Mouse (Mus musculus) lung, postnatal 0 days (tissue): ENCODE results near the gene Cfap73. TPM values are rescaled to one million over a fixed set of nuclear protein-coding genes. Genes with fewer than 3 reads are reported as not detected.

Experiments
- ATAC-seq: fragments of 200-750 bp; cut with Nextera tagmentation; 2 replicates; pipeline ENCODE4 v1.8.0; 2017; ENCODE audit warnings: moderate library complexity
- DNase-seq: peaks from one replicate; pipeline ENCODE4 v3.0.0-alpha.2; 2016; ENCODE audit warnings: low spot score
- H3K27ac ChIP-seq: fragments of 300-500 bp; sonication (generic); 2 replicates; pipeline ENCODE4 v1.5.1; 2014; ENCODE audit warnings: antibody characterized with exemption, mild to moderate bottlenecking, low read length, mixed read lengths
- H3K27me3 ChIP-seq: fragments of 300-500 bp; sonication (generic); replicated peaks from 2 replicates; pipeline ENCODE4 v1.6.1; 2014; ENCODE audit warnings: low read length, mixed read lengths; ENCODE audit not compliant: insufficient read depth
- H3K36me3 ChIP-seq: fragments of 300-500 bp; sonication (generic); 2 replicates; pipeline ENCODE4 v1.6.1; 2014; ENCODE audit warnings: low read length, mixed read lengths; ENCODE audit not compliant: insufficient read depth
- H3K4me1 ChIP-seq: fragments of 300-500 bp; sonication (generic); 2 replicates; pipeline ENCODE4 v1.6.1; 2014; ENCODE audit warnings: antibody characterized with exemption, low read depth, low read length, mixed read lengths; ENCODE audit not compliant: insufficient read depth
- H3K4me2 ChIP-seq: fragments of 300-500 bp; sonication (generic); replicated peaks from 2 replicates; pipeline ENCODE4 v1.6.1; 2014; ENCODE audit warnings: low read depth, mild to moderate bottlenecking, low read length, moderate library complexity, mixed read lengths
- H3K4me3 ChIP-seq: fragments of 300-500 bp; sonication (generic); 2 replicates; pipeline ENCODE4 v1.5.1; 2014; ENCODE audit warnings: low read depth, low read length
- H3K9ac ChIP-seq: fragments of 300-500 bp; sonication (generic); replicated peaks from 2 replicates; pipeline ENCODE4 v1.6.1; 2014; ENCODE audit warnings: low read depth, mild to moderate bottlenecking
- H3K9me3 ChIP-seq: fragments of 300-500 bp; sonication (generic); 2 replicates; pipeline ENCODE4 v1.6.1; 2016; ENCODE audit warnings: low read length, mixed read lengths
- CTCF ChIP-seq: IDR thresholded peaks from 2 replicates; pipeline ENCODE4 v1.5.1; 2016; ENCODE audit warnings: antibody characterized with exemption, mild to moderate bottlenecking
- EP300 ChIP-seq: IDR thresholded peaks from 2 replicates; pipeline ENCODE4 v1.6.1; 2016; ENCODE audit warnings: antibody characterized with exemption, mild to moderate bottlenecking, control low read depth
- WGBS: fragments of 180-500 bp; shearing (Covaris S2); extraction: QIAGEN DNeasy Blood & Tissue Kit; methylation state at CpG from one replicate; pipeline ENCODE4 v1.1.7; 2014; 5-methylcytosine and 5-hydroxymethylcytosine counted together
- polyA plus RNA-seq: library from polyadenylated mRNA; unstranded; fragments of >200 nt; fragmentation: Nextera tagmentation; extraction: Ambion mirVana; gene quantifications from 2 replicates; pipeline ENCODE4 v1.2.1, GENCODE M21; 2015

Gene Cfap73
- polyA plus RNA-seq, 1 experiment from 2014 or later = 1.3 TPM

DNA sequence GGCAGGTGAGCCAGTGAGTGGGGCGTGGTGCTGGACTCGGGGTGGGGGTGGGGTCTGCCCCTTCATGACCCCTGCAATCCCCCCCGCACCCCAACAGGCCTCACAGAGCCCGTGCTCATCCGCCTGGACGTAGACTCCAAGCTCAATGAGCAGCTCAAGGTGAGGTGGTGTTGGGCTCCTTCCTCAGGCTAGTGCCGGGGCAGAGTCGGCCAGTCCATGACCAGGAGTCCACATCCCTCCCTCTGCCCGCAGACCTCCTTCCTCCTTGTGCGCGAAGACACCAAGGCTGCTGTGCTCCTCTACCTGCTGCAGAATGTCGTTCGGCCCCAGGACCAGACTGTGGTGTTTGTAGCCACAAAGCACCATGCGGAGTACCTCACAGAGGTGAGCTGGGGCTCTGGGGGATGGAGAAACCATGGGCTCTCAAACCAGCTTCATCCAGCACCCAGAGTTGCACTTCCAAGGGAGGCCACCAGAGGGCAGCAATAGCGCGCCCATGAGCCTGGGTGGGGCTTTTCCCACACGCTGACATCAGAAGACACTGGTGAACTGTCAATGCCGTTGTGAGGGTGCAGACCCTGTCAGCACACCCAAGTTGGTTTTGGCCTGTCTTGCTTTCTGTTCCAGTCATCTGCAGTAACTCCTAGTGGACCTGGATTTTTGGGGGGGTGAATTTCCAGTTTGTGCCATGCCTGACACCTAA is 13.5 kb downstream of the Cfap73 start:
- Histone ChIP-seq H3K27ac (no peak overlapping the region), H3K36me3 (peaks cover 48% of the 10 kb centered on the region), H3K4me2 (no peak overlapping the region), H3K9me3 (no peaks in the 10 kb centered on the region), H3K27me3 (no peaks in the 10 kb centered on the region), H3K9ac (no peak overlapping the region), H3K4me3 (no peak overlapping the region), H3K4me1 (no peaks in the 10 kb centered on the region)
- DNase-seq (peak; percentile 59), ATAC-seq (peak; percentile 25; the same call in 1 of the 2 replicates)
- TF ChIP-seq CTCF (peak; percentile 96), EP300 (no peak)
- 70% methylated on average over 17 of the region's 18 CpGs for WGBS

DNA sequence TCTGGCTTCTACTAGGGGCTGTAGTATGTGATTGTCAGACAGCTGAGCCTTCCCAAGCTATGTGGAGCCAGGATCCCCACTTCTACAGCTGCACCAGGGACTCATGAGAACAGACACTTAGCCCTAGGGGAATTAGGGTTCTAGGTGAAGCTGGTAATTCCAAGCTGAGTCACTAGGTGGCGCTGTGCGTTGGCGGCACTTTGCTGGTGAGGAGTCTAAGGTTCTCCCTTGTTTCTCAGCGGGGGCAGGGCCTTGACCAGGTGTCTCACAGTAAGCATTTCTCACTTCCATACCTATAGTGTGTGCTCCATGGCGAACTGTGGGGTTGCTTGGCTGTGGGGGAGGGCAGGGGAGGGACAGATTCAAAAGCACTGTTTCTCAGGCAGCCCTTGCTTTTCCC is 14.8 kb downstream of the Cfap73 start:
- Histone ChIP-seq H3K27me3 (no peaks in the 10 kb centered on the region), H3K4me1 (no peaks in the 10 kb centered on the region), H3K4me3 (no peak overlapping the region), H3K27ac (no peak overlapping the region), H3K9me3 (no peaks in the 10 kb centered on the region), H3K36me3 (peaks cover 48% of the 10 kb centered on the region), H3K4me2 (no peak overlapping the region), H3K9ac (no peak overlapping the region)
- ATAC-seq = no peak
- DNase-seq = peak; percentile 38
- no peak for TF ChIP-seq EP300
- TF ChIP-seq CTCF = peak; percentile 83
- 18% methylated on average over 5 of the region's 5 CpGs for whole genome bisulfite sequencing

DNA sequence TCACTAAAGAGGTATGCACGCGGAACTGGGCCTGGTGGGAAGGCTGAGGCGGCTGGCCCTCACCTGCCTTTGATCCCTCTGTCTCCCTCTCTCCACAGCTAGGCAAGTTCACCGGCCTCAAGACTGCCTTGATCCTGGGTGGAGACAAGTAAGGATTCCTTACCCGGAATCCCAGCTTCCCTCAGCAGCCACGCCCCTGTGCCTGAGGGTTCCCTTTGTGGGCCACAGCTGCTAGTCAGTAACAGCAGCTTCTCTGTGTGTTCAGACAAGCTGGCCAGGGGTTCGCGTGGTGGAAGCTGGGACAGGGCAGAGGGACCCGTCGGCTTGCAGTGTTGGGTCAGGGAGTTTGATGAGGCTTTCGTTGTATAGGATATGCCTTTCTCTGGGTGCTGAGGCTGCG is 15.3 kb downstream of the Cfap73 start:
- H3K27me3 ChIP-seq = no peaks in the 10 kb centered on the region

DNA sequence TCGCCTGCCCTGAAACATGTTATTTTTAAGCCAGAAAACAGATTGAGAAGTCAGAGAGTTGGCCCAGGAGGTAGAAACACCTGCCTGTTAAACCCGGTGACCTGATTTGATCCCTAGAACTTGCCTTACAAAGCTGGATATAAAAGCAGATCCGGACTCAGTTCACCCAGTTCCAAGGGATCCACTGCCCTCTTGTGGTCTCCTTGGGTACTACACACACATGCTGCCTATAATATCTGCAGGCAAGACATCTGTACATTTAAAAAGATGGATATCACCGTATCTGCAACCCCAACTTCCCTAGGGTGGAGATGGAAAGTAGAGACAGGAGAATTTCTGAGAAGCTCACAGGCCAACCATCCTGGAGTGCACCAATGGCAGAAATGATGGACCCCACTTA is 18.1 kb downstream of the Cfap73 start:
- Histone ChIP-seq H3K27me3 (no peaks in the 10 kb centered on the region), H3K9me3 (no peaks in the 10 kb centered on the region), H3K4me1 (peaks cover 6% of the 10 kb centered on the region), H3K4me3 (no peak overlapping the region), H3K4me2 (no peak overlapping the region), H3K36me3 (peaks cover 18% of the 10 kb centered on the region), H3K9ac (no peak overlapping the region), H3K27ac (no peak overlapping the region)
- no peak for TF ChIP-seq EP300
- peak; percentile 65 for TF ChIP-seq CTCF
- DNase-seq = no peak
- no peak for ATAC-seq
- WGBS = 97% methylated on average over 4 of the region's 4 CpGs

More for the DNA sequence above, 15.3 kb downstream of the Cfap73 start:
- Histone ChIP-seq H3K4me3 (no peak overlapping the region), H3K27ac (no peak overlapping the region), H3K36me3 (peaks cover 44% of the 10 kb centered on the region), H3K4me1 (peaks cover 4% of the 10 kb centered on the region), H3K9me3 (no peaks in the 10 kb centered on the region), H3K4me2 (no peak overlapping the region), H3K9ac (no peak overlapping the region)
- ATAC-seq (no peak), DNase-seq (no peak)
- WGBS = 80% methylated on average over 12 of the region's 12 CpGs
- TF ChIP-seq CTCF = no peak
- TF ChIP-seq EP300 = no peak

DNA sequence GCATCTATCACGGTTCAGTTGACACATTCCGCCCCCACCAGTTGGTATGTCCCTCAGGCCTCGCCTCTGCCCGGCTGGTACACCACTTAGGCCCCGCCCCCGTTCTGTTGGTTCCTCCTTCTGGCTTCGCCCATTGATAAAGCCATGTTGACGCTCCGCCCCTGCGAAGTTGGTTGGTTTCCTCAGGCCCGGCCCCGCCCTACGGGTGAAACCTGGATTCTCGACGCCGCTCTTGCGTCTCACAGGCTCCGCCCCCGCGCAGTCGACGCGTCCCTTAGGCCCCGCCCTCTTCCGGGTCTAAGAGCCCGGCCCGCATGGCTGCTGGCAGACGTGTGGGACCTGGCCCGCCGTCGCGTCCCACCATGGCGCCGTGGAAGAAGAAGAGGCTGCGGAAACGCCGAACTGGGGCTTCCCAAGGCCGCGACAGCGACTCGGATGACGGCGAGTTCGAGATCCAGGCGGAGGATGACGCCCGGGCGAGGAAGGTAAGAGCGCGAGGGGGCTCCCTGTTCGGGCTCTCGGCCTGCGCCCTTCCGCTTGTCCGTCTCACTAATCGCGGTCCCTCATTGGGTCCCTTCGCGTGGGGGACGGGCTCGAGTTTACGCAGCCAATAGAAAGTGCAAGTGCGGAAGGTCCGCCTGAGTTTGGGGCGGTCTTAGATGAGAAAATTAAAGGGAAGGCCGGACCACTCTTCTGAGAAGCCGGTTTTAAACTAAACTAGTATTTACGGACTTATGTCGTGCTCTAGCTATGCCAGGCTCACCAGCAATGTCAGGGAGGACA is 21.0 kb downstream of the Cfap73 start:
- Histone ChIP-seq H3K4me3 (peak overlapping the region; percentile 68), H3K9ac (peak overlapping the region; percentile 48), H3K27me3 (no peaks in the 10 kb centered on the region), H3K36me3 (no peaks in the 10 kb centered on the region), H3K27ac (peak overlapping the region; percentile 87), H3K9me3 (no peaks in the 10 kb centered on the region), H3K4me2 (peak overlapping the region; percentile 85), H3K4me1 (peaks cover 6% of the 10 kb centered on the region)
- ATAC-seq = peak; percentile 94
- peak; percentile 100 for DNase-seq
- WGBS = 1% methylated on average over 68 of the region's 69 CpGs
- no peak for TF ChIP-seq EP300
- no peak for TF ChIP-seq CTCF

DNA sequence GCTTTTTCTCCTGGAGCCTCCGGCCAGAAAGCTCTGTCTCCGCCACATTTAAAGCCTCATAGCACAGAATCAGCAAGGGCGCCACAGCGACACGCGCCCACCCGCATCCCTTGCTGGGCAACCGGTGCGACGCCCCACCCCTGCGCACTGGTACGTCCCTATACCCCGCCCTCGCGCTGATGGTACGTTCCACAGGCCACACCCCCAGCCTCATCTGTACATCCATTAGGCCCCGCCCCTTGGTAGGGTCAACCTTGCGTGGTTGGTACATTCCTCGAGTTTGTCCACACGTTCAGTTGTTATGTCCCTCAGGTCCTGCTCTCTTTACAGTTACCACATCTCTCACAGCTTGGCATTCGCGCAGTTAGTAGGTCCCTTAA is 21.6 kb downstream of the Cfap73 start, which contains the start of the genes Rita1 and Ddx54:
Rita1 (minus strand) TSS at position 148 of the 380 bp plus-strand sequence.
Ddx54 (plus strand) TSS at position 298 of the 380 bp plus-strand sequence.
- H3K9me3 ChIP-seq = no peaks in the 10 kb centered on the region
- peaks cover 6% of the 10 kb centered on the region for H3K4me1 ChIP-seq
- H3K27me3 ChIP-seq = no peaks in the 10 kb centered on the region
- peak within 1 kb of the TSS; percentile 48 for H3K9ac ChIP-seq
- WGBS = 0% methylated on average over 22 of the region's 22 CpGs
- no peaks in the 10 kb centered on the region for H3K36me3 ChIP-seq
- ATAC-seq (peak; percentile 85), DNase-seq (peak; percentile 97)
- TF ChIP-seq EP300 (peak; percentile 66; the same call in 1 of the 2 replicates), CTCF (no peak)
- H3K27ac ChIP-seq = peak within 1 kb of the TSS; percentile 87
- peak within 1 kb of the TSS; percentile 68 for H3K4me3 ChIP-seq
- H3K4me2 ChIP-seq = peak within 1 kb of the TSS; percentile 85
